Mouse (Mus musculus) heart, postnatal 0 days (tissue): ENCODE data around the gene Smc6.

ENCODE experiments used
- CTCF ChIP-seq: IDR thresholded peaks from 2 replicates; pipeline ENCODE4 v1.5.1; 2016; ENCODE audit warnings: antibody characterized with exemption, control low read depth, low read depth
- EP300 ChIP-seq: IDR thresholded peaks from 2 replicates; pipeline ENCODE4 v1.6.1; 2016; ENCODE audit warnings: antibody characterized with exemption, low read depth

DNA sequence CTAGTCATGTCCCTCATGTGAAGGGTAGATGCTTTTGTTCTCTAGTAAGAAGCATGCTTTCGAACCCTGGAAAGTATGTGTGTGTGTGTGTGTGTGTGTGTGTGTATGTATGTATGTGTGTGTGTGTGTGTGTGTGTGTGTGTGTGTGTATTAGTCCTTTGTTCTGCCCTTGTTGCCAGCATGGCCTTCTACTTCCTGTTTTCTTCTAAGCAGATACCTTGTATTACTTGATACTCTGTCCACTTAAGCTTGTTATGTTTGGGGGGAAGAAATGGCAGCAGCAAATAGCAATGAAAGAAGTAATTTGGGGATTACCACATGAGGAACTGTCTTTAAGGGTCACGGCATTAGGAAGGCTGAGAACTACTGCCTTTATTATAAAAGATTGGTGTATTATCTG lies 10.9 kb downstream of the Smc6 start:
- TF ChIP-seq CTCF: no peak
- TF ChIP-seq EP300: no peak
